Mouse (Mus musculus) ovary, adult 18-20 months (tissue): ENCODE data around the gene Dop1b.
"Not testable (repeated sequence)": the region's sequence is repeated elsewhere in the genome, so short reads cannot be mapped to it uniquely, and the experiment has no call there.

ENCODE experiments used
- DNase-seq: peaks from one replicate; pipeline ENCODE4 v3.0.0; 2022; ENCODE audit warnings: low spot score, mixed read lengths

Gene Dop1b

GRCm38 (mm10) chr16:93756622-93757021 lies 44.9 kb downstream of the Dop1b start:
- DNase-seq: no peak

- DNase-seq: no peak
Measured at GRCm38 (mm10) chr16:93763378-93763777, 51.7 kb downstream of the Dop1b start.

- DNase-seq: no peak
Measured at GRCm38 (mm10) chr16:93764597-93764996, 52.9 kb downstream of the Dop1b start.

GRCm38 (mm10) chr16:93766956-93767355 lies 55.3 kb downstream of the Dop1b start:
- DNase-seq: no peak

GRCm38 (mm10) chr16:93767548-93767947 lies 55.8 kb downstream of the Dop1b start:
- DNase-seq: no peak

GRCm38 (mm10) chr16:93769621-93770020 lies 57.9 kb downstream of the Dop1b start:
- DNase-seq: no peak

GRCm38 (mm10) chr16:93770271-93770926 lies 58.7 kb downstream of the Dop1b start:
- no peak for DNase-seq

GRCm38 (mm10) chr16:93774658-93775057 lies 63.0 kb downstream of the Dop1b start:
- DNase-seq: no peak

- no peak for DNase-seq
Measured at GRCm38 (mm10) chr16:93776468-93776867, 64.8 kb downstream of the Dop1b start.

- DNase-seq: no peak
Measured at GRCm38 (mm10) chr16:93777247-93777999, 65.7 kb downstream of the Dop1b start.

- DNase-seq: not testable (repeated sequence)
Measured at GRCm38 (mm10) chr16:93778393-93778792, 66.7 kb downstream of the Dop1b start.

GRCm38 (mm10) chr16:93779554-93779953 lies 67.8 kb downstream of the Dop1b start:
- no peak for DNase-seq

GRCm38 (mm10) chr16:93780660-93781479 lies 69.2 kb downstream of the Dop1b start:
- DNase-seq: no peak

GRCm38 (mm10) chr16:93784175-93784574 lies 72.5 kb downstream of the Dop1b start:
- DNase-seq: no peak

- no peak for DNase-seq
Measured at GRCm38 (mm10) chr16:93785805-93786204, 74.1 kb downstream of the Dop1b start.

GRCm38 (mm10) chr16:93788388-93788787 lies 76.7 kb downstream of the Dop1b start:
- DNase-seq: no peak

- DNase-seq: no peak
Measured at GRCm38 (mm10) chr16:93788881-93789280, 77.2 kb downstream of the Dop1b start.

GRCm38 (mm10) chr16:93789971-93790755 lies 78.5 kb downstream of the Dop1b start:
- no peak for DNase-seq

GRCm38 (mm10) chr16:93792981-93793630 lies 81.4 kb downstream of the Dop1b start:
- DNase-seq: no peak

GRCm38 (mm10) chr16:93794845-93795244 lies 83.1 kb downstream of the Dop1b start:
- no peak for DNase-seq

- DNase-seq: no peak
Measured at GRCm38 (mm10) chr16:93795391-93795790, 83.7 kb downstream of the Dop1b start.
